Mouse (Mus musculus): ENCODE results near the gene Bdkrb1.

DNA sequence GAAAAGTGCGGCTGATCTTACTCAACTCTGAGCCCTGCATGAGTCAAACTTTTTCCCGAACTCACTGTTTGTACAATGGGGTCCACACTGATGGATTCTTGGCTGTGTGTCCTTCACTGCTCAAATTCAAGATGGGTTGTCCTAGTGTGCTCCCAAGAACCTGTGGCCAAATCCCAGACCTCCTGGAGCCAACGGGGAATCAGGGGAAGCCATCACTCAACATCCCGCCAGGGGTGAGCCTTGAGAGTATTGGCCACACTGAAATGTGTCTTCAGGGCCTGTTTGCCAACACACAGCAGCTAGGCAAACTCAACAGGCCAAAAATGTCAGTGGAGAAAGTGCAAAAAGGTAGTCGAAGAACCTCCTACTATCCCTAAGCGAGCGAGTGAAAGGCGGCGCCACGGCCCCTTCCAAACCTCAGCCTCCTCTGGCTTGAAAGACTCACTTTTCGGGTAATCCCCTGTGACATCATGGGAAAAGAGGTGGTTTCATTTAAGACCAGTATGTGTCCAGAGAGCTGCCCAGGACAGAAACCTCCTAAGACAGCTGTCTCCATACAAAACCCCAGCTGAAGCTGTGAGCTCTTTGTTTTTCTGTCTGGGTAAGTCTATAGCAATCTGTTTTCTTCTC is at the start of gene Bdkrb1:
- TF ChIP-seq CTCF (IDR thresholded peaks at IDR 0.05; ENCODE audit: borderline replicate concordance, insufficient read depth, low read depth, low read length) (no peak), POLR2A (IDR thresholded peaks at IDR 0.05; ENCODE audit: borderline replicate concordance, insufficient read depth, low read length) (no peak)

Measured in cerebellum, adult 2 months (tissue).